Mouse (Mus musculus) lung, postnatal 0 days (tissue): ENCODE measurements around the gene Adgrg5.

Experiments
- CTCF ChIP-seq: IDR thresholded peaks from 2 replicates; pipeline ENCODE4 v1.5.1; 2016; ENCODE audit warnings: antibody characterized with exemption, mild to moderate bottlenecking
- EP300 ChIP-seq: IDR thresholded peaks from 2 replicates; pipeline ENCODE4 v1.6.1; 2016; ENCODE audit warnings: antibody characterized with exemption, mild to moderate bottlenecking, control low read depth

GRCm38 (mm10) chr8:94907591-94908300 is 15.7 kb upstream of the Adgrg5 start:
- TF ChIP-seq CTCF (no peak), EP300 (no peak)
